Comparison of ENCODE assay signal across 7 mouse cellular contexts in the genomic region with DNA sequence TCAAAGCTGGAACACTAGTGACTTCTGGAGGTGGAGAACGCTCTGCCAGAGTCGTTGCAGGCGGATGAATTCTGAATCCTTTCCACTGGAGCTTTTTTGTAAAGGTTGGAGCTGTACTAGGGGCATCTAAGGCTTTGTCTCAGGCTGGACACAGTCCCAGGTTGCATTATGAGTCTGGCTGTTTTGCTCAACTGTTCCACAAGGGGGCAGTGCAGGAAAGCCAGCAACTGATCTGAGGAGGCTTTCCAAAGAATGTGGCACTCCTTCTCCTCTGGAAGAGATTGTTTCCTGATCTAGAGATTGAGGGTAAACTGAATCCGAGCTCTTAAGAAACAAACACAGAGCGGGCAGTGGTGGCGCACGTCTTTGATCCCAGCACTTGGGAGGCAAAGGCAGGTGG.
DNase-seq lines count a peak whose midpoint lies in the region; ATAC-seq and TF ChIP-seq lines count a peak whose summit lies in the region.

No protein-coding gene starts in this region.

- H3K36me3 ChIP-seq in intestine, embryonic 14.5 days (ENCODE audit: control insufficient read depth, insufficient read depth, low read length): no peaks in the 10 kb centered on the region
- H3K36me3 ChIP-seq in midbrain, embryonic 10.5 days: no peaks in the 10 kb centered on the region

- H3K4me3 ChIP-seq in intestine, embryonic 14.5 days (ENCODE audit: low read depth, low read length): no peak overlapping the region
- no peak overlapping the region for H3K4me3 ChIP-seq in left cerebral cortex, adult 2 months
- H3K4me3 ChIP-seq in midbrain, embryonic 10.5 days: no peak overlapping the region

- peak; percentile 64 for ATAC-seq in intestine, embryonic 14.5 days (replicated peaks; ENCODE audit: low FRiP score, low TSS enrichment, low read depth)

- H3K9ac ChIP-seq in intestine, embryonic 14.5 days (ENCODE audit: low read length): no peak overlapping the region

- 6% methylated on average over 7 of the region's 7 CpGs for WGBS in intestine, embryonic 14.5 days
- WGBS in midbrain, embryonic 10.5 days: 11% methylated on average over 7 of the region's 7 CpGs

- H3K4me2 ChIP-seq in intestine, embryonic 14.5 days (ENCODE audit: low read length): no peak overlapping the region

- peak; percentile 86 for TF ChIP-seq CTCF in left cerebral cortex, adult 2 months (IDR thresholded peaks at IDR 0.05)

- intact Hi-C loops in left cerebral cortex, adult 2 months (cut with DNase I): loop anchor here (1.0 to 2.0 kb wide), 3 partner anchors 46 to 183 kb away; no protein-coding TSS in a partner anchor

- no peaks in the 10 kb centered on the region for H3K27me3 ChIP-seq in intestine, embryonic 14.5 days (replicated peaks; ENCODE audit: control insufficient read depth, insufficient read depth, low read length)
- H3K27me3 ChIP-seq in midbrain, embryonic 10.5 days (ENCODE audit: low read depth, poor library complexity, severe bottlenecking): no peaks in the 10 kb centered on the region

- peak; percentile 68 for DNase-seq in adrenal gland, adult 2 months
- DNase-seq in cerebellum, postnatal 14 days: peak; percentile 94
- peak; percentile 82 to 86 for DNase-seq in frontal cortex, postnatal 36 days (ENCODE audit: low spot score in 2 of 2)
- DNase-seq in intestine, embryonic 14.5 days (ENCODE audit: low spot score): peak; percentile 91
- DNase-seq in left cerebral cortex, adult 2 months (ENCODE audit: extremely low spot score in 1 of 2, low spot score in 2 of 2): peak; percentile 75 to 87
- peak; percentile 76 for DNase-seq in midbrain, embryonic 10.5 days (ENCODE audit: low spot score)
- DNase-seq in right cerebral cortex, postnatal 4 days: peak; percentile 79

- H3K4me1 ChIP-seq in intestine, embryonic 14.5 days (replicated peaks; ENCODE audit: control insufficient read depth, insufficient read depth, low read length): no peaks in the 10 kb centered on the region
- no peaks in the 10 kb centered on the region for H3K4me1 ChIP-seq in midbrain, embryonic 10.5 days

- H3K27ac ChIP-seq in intestine, embryonic 14.5 days (ENCODE audit: low read depth): no peak overlapping the region
- H3K27ac ChIP-seq in left cerebral cortex, adult 2 months: no peak overlapping the region
- no peak overlapping the region; the same call in 1 of the 2 replicates for H3K27ac ChIP-seq in midbrain, embryonic 10.5 days (replicated peaks)

- no peaks in the 10 kb centered on the region for H3K9me3 ChIP-seq in intestine, embryonic 14.5 days (ENCODE audit: control insufficient read depth, low read length)
- no peaks in the 10 kb centered on the region for H3K9me3 ChIP-seq in midbrain, embryonic 10.5 days (replicated peaks)
